Mouse (Mus musculus) bone marrow, adult 2 months (tissue): Measurements from ENCODE around the gene Sphk2. TPM values are rescaled to one million over a fixed set of nuclear protein-coding genes. Genes with fewer than 3 reads are reported as not detected.

Experiments
- H3K27ac ChIP-seq: fragments of 200-500 bp; 2 replicates; pipeline ENCODE4 v1.5.1; 2012; ENCODE audit warnings: low read depth, mild to moderate bottlenecking, control low read depth, inconsistent platforms, low read length; ENCODE audit not compliant: control insufficient read depth, poor library complexity, insufficient read depth
- H3K4me1 ChIP-seq: fragments of 200-500 bp; 2 replicates; pipeline ENCODE4 v1.6.1; 2011; ENCODE audit warnings: low read length; ENCODE audit not compliant: control insufficient read depth, insufficient read depth
- H3K4me3 ChIP-seq: fragments of 200-500 bp; replicated peaks from 2 replicates; pipeline ENCODE3; 2011; ENCODE audit warnings: mild to moderate bottlenecking, low read depth, low read length, control low read depth; ENCODE audit not compliant: control insufficient read depth
- CTCF ChIP-seq: fragments of 200-500 bp; IDR thresholded peaks from 2 replicates; pipeline ENCODE4 v1.5.1; 2011; ENCODE audit warnings: low read length, control low read depth; ENCODE audit not compliant: control insufficient read depth, insufficient read depth
- POLR2A ChIP-seq: fragments of 200-500 bp; IDR thresholded peaks from 2 replicates; pipeline ENCODE4 v1.6.1; 2011; ENCODE audit warnings: low read depth, mild to moderate bottlenecking, control low read depth, low read length, borderline replicate concordance; ENCODE audit not compliant: control insufficient read depth
- WGBS: fragments of 180-500 bp; shearing (Covaris S2); methylation state at CpG from one replicate; pipeline ENCODE4 v1.1.7; 2018; 5-methylcytosine and 5-hydroxymethylcytosine counted together
- polyA plus RNA-seq: library from polyadenylated mRNA; stranded (reverse); fragments of >200 nt; gene quantifications from 2 replicates; pipeline ENCODE4 v1.2.4, GENCODE M21; 2011; ENCODE audit warnings: low replicate concordance; ENCODE audit not compliant: missing spikeins, insufficient read depth, insufficient read length

The Sphk2 gene
- polyA plus RNA-seq, 1 experiment = 24.4 TPM

GRCm38 (mm10) chr7:45712022-45712757 lies 5.6 kb downstream of the Sphk2 start:
- TF ChIP-seq POLR2A (no peak), CTCF (no peak)
- WGBS = 89% methylated on average over 21 of the region's 21 CpGs
- peaks cover 14% of the 10 kb centered on the region for H3K4me1 ChIP-seq
- no peak overlapping the region for H3K4me3 ChIP-seq
- H3K27ac ChIP-seq = no peak overlapping the region

GRCm38 (mm10) chr7:45711316-45712021 lies 6.3 kb downstream of the Sphk2 start:
- no peak for TF ChIP-seq POLR2A
- TF ChIP-seq CTCF = no peak
- Histone ChIP-seq H3K4me3 (no peak overlapping the region), H3K4me1 (peaks cover 15% of the 10 kb centered on the region), H3K27ac (no peak overlapping the region)
- WGBS = 86% methylated on average over 24 of the region's 24 CpGs

- Histone ChIP-seq H3K4me1 (peaks cover 13% of the 10 kb centered on the region), H3K4me3 (no peak overlapping the region), H3K27ac (no peak overlapping the region)
- 92% methylated on average over 20 of the region's 20 CpGs for WGBS
- TF ChIP-seq POLR2A = no peak
- no peak for TF ChIP-seq CTCF
These were observed 7.2 kb downstream of the Sphk2 start for GRCm38 (mm10) chr7:45710477-45711191.

- Histone ChIP-seq H3K27ac (no peak overlapping the region), H3K4me1 (peaks cover 11% of the 10 kb centered on the region), H3K4me3 (no peak overlapping the region)
- 79% methylated on average over 14 of the region's 14 CpGs for WGBS
- TF ChIP-seq CTCF (no peak), POLR2A (no peak)
These were observed 8.0 kb downstream of the Sphk2 start for GRCm38 (mm10) chr7:45709677-45710355.

GRCm38 (mm10) chr7:45709036-45709435 lies 8.8 kb downstream of the Sphk2 start:
- Histone ChIP-seq H3K4me3 (no peak overlapping the region), H3K4me1 (peaks cover 11% of the 10 kb centered on the region), H3K27ac (no peak overlapping the region)
- 82% methylated on average over 6 of the region's 6 CpGs for WGBS
- TF ChIP-seq CTCF (no peak), POLR2A (no peak)

GRCm38 (mm10) chr7:45708221-45708761 lies 9.5 kb downstream of the Sphk2 start:
- Histone ChIP-seq H3K4me1 (peaks cover 11% of the 10 kb centered on the region), H3K4me3 (peak overlapping the region; percentile 6), H3K27ac (peak overlapping the region; percentile 77)
- TF ChIP-seq CTCF (no peak), POLR2A (no peak)
- WGBS = 33% methylated on average over 13 of the region's 13 CpGs

- Histone ChIP-seq H3K27ac (peak overlapping the region; percentile 77), H3K4me3 (peak overlapping the region; percentile 61), H3K4me1 (peaks cover 11% of the 10 kb centered on the region)
- 0% methylated on average over 27 of the region's 27 CpGs for WGBS
- no peak for TF ChIP-seq CTCF
- TF ChIP-seq POLR2A = peak; percentile 44; the same call in 1 of the 2 replicates
These were observed 10.3 kb downstream of the Sphk2 start for GRCm38 (mm10) chr7:45707375-45707967.
